Mouse (Mus musculus) adrenal gland, postnatal 4 days (tissue): ENCODE measurements around the gene Lsm6. TPM values are rescaled to one million over a fixed set of nuclear protein-coding genes. Genes with fewer than 3 reads are reported as not detected.
A peak's percentile ranks its signal among the peaks of the same experiment; 100 is the strongest.
"Not testable (repeated sequence)": the region's sequence is repeated elsewhere in the genome, so short reads cannot be mapped to it uniquely, and the experiment has no call there.

ENCODE experiments used
- DNase-seq, 2 experiments: peaks; one replicate each; pipeline ENCODE4 v3.0.0; 2021 to 2022; ENCODE audit warnings: low spot score in 2 of 2, mixed read lengths in 2 of 2
- long read RNA-seq, 2 experiments: library from polyadenylated mRNA; stranded (forward); transcript quantifications; one replicate each; pipeline ENCODE4 v2.0.0; 2021
- total RNA-seq, 2 experiments: library from RNA; stranded (reverse); gene quantifications; 2 replicates each; pipeline ENCODE4 v1.2.3; 2021

Lsm6 gene
- 100 to 1,000 TPM; 121 to 133 TPM for total RNA-seq
- long read RNA-seq, experiment 1, transcript Lsm6-203 (5 exons, 3,792 nt) = minor isoform, 47 of 133 reads
- long read RNA-seq, experiment 1, transcript Lsm6-201 (4 exons, 2,107 nt) = major isoform, 74 of 133 reads
- long read RNA-seq, experiment 1, partial matches to known transcripts = 3 of 133 reads
- long read RNA-seq, experiment 1, other reads (novel, unspliced or antisense) = 3 of 133 reads
- long read RNA-seq, experiment 2, transcript Lsm6-201 (4 exons, 2,107 nt) = major isoform, 63 of 130 reads
- long read RNA-seq, experiment 2, transcript Lsm6-203 (5 exons, 3,792 nt) = minor isoform, 52 of 130 reads
- long read RNA-seq, experiment 2, partial matches to known transcripts = 5 of 130 reads
- long read RNA-seq, experiment 2, other reads (novel, unspliced or antisense) = 6 of 130 reads

DNA sequence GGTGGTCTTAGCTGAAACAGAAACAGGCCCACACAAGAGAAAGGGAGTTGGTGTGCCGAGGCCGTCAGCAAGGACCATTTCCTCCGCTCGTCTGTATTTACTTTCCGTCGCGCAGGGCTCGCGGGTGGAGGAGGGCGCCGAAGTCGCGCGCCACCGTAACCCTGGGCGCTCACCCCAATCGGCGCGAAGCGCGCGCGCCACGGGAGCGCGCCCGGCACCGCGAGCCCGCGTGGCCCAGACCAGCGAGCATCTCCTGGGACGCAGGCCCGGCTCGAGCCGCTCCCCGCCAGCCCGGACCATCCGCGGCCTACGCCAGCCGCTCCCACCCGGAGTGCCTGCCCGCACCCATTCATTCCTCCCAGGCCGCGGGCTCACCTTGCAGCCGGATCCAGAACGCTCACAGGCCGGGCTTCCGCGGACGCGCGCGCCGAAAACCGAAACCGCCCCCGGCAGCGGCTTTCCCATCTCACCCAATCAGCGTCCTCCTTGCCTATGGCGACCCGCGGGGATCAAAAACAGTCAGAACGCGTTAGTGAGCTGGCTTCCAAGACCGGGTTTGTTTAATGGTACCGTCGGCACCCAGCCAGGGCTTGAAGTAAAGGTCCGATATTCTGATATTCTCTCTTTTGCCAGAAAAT, at the start of gene Lsm6:
Gene Lsm6, minus strand, starts transcription at position 468 of the 638 bp plus-strand sequence.
- peak; percentile 97 to 99 for DNase-seq

- peak in 1 of 2 experiments; percentile 20 for DNase-seq
Observed at GRCm38 (mm10) chr8:78867036-78867435, 46.1 kb upstream of the Lsm6 start.

GRCm38 (mm10) chr8:78863001-78863400, 42.1 kb upstream of the Lsm6 start:
- no peak for DNase-seq

DNA sequence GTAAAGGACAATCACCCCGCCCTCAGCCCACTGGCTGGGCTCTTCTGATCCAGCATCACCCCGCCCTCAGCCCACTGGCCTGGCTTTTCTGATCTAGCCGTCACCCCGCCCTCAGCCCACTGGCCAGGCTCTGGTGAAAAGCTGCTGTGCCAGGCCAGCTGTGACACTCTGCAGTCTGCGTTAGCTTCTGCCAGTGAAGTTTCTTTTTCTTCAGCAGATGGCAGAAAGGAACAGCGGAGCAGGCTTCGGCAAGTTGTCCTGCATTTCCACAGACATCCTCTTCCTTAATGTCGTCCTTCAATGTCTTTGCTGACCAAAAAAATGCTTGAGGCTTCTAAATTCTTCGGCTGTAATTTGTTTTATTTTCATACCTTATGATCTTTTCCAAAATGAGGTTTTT, 41.1 kb upstream of the Lsm6 start:
- DNase-seq = no peak

GRCm38 (mm10) chr8:78860789-78861188, 39.8 kb upstream of the Lsm6 start:
- DNase-seq = no peak

- no peak for DNase-seq
Observed at GRCm38 (mm10) chr8:78857421-78857820, 36.5 kb upstream of the Lsm6 start.

GRCm38 (mm10) chr8:78852279-78852678, 31.3 kb upstream of the Lsm6 start:
- no peak for DNase-seq

- no peak for DNase-seq
Observed at GRCm38 (mm10) chr8:78847240-78847639, 26.3 kb upstream of the Lsm6 start.

DNA sequence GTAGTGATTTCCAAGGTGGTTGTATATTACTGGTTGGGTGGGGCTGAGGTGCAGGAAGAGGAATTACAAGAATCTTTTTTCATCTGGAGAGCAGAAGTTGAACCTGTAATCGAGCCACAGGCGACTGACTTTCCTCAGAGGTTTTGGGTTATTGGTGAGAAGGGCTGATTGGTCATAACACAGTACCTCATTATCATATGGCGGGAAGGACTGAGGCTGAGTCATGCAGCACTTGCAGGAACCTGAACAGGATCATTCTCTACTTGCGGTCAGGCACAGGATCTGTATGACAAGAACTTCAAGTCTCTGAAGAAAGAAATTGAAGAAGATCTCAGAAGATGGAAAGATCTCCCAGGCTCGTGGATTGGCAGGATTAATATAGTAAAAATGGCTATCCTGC, 23.6 kb upstream of the Lsm6 start:
- no peak for DNase-seq

DNA sequence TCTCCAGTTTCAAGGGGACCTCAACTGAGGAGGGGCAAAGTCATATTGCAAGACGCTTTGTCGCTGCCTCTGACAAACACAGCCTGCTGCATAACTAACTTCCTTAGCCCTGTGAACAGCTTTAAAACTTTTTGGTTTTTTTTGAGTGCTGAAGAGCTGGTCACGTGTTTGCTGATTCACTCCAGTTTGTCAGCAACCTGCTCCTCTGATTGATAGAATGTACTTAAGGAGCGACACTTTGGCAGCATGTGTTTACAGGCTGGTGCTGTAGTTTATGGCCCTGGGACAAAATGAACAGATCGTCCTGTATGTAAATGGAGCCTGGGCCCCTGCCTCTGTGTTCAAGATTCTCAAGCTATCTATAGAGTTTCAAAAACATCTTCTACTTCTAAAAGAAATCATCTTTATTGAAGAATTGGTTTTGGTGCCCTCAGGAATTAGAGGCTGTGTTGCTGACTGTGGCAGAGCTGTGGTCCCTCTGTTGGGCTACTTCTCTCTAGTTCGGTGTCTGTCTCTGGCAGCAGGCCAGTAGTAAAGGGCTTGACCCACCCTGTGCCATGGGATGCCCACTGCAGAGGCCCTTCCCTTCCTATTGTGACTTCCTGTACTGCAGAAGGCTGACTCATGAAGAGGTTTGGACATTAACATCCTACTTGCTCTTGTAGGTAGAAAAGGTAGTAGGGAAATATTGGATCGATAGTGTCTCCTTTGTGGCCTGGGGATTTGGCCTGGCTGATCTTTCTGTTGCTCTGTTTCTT, 17.9 kb upstream of the Lsm6 start:
- no peak for DNase-seq

- no peak for DNase-seq
Observed at GRCm38 (mm10) chr8:78836091-78836490, 15.2 kb upstream of the Lsm6 start.

- DNase-seq = no peak
Observed at GRCm38 (mm10) chr8:78828414-78828813, 7.5 kb upstream of the Lsm6 start.

GRCm38 (mm10) chr8:78824515-78824914, 3.6 kb upstream of the Lsm6 start:
- DNase-seq = no peak

GRCm38 (mm10) chr8:78819973-78820372, 967 bp downstream of the Lsm6 start:
- DNase-seq = not testable (repeated sequence)

- no peak for DNase-seq
Observed at GRCm38 (mm10) chr8:78814743-78815142, 6.2 kb downstream of the Lsm6 start.

DNA sequence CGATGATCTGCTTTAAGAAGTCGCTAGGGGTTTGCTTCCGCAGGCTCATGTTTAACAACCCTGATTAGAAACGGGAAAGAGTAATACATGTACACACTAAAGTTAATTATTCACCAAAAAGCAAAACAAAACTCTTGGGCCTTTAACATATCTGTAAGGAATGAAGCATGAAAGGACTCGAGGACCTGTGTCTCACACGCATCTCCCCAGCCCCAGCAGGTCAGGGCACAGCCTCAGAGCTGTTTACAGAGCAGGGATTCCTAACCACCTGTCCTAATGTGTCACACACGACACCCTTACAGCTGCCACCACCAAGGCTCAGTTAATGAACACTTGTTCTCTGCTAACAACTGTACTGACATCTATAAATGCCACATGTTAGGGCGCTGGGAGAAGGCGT, 7.9 kb downstream of the Lsm6 start:
- no peak for DNase-seq

DNA sequence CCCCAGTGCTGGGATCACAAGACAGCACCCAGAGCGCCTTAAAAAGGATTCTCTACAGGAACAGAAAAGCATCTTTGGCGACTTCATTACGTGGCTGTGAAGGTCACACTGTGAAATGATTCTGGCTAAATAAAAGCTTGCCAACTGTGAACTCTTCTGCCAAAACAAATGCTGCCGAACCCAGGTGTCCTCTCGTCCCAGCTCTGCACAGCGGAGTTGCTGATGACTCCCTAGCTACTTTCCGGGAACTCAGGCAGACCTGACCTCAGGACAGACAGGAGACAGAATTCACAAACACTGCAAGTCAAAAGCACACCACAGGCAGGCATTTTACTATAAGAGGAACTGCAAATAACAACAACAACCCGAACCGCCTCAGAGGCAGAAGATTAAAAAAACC, 8.5 kb downstream of the Lsm6 start:
- no peak for DNase-seq

GRCm38 (mm10) chr8:78811748-78812147, 9.2 kb downstream of the Lsm6 start:
- DNase-seq = no peak

DNA sequence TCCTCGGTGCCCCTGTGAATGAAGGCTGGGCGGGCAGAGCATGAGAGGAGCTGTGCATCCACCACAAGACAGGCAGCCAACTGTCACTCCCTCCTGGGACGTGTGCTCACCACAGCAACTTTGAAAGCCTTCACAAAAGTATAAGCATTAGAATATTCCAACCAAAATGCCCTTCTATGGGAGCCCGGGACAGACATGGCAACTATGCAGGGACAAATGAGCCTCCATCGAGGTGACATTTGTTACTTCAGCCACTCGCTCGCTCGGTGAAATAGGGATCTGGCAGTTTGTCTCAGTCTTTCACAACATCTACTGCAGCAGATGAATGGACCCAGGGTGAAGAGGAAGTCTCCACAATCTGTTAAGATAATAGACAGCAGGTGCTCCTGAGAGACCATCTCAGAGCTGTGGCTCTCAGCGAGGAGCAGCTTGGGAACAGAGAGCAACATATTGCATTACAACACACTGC, 10.7 kb downstream of the Lsm6 start:
- no peak for DNase-seq

- no peak for DNase-seq
Observed at GRCm38 (mm10) chr8:78809454-78810206, 11.3 kb downstream of the Lsm6 start.

- DNase-seq = no peak
Observed at GRCm38 (mm10) chr8:78808888-78809287, 12.1 kb downstream of the Lsm6 start.
